Mouse (Mus musculus) frontal cortex, postnatal 36 days (tissue): ENCODE data around the gene Slc22a2.
"Not testable (repeated sequence)": the region's sequence is repeated elsewhere in the genome, so short reads cannot be mapped to it uniquely, and the experiment has no call there.

ENCODE experiments used
- DNase-seq, 2 experiments: peaks; one replicate each; pipeline ENCODE4 v3.0.0; 2022; ENCODE audit warnings: low spot score in 2 of 2

Slc22a2 gene

DNA sequence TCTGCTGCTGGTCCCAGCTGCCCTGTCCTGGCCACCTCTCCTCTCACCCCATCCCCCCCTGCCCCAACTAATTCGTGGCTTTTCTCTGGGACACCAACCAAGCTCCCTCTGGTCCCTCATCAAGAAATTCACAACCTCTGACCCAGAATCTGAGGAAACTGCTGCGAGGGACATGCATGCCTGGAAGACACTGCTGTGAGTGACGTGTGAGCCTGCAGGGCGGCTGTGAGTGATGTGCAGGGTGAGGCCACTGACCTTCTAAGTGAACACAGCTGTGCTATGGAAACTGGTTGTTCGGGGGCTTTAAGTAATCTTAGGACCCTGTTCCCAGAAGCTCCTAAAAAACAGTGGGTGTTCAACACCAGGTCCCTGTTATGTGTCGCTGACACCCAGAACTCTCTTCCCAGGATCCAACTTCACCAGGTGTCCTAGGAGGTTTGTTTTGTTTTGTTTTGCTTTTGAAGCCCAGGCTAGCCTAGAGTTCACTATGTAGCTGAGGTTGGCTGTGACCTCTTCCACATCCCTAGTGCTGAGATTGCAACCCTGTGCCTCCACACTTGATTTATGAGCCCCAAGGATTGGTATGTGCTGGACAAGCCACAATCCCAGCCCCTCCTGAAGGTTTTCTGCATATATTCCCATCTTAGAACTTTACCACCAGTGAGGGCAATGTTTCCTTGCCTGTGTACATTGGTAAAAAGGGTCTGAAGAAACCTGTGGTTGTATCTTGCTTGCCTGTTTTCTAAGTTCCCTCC, 47.2 kb downstream of the Slc22a2 start:
- DNase-seq: no peak

DNA sequence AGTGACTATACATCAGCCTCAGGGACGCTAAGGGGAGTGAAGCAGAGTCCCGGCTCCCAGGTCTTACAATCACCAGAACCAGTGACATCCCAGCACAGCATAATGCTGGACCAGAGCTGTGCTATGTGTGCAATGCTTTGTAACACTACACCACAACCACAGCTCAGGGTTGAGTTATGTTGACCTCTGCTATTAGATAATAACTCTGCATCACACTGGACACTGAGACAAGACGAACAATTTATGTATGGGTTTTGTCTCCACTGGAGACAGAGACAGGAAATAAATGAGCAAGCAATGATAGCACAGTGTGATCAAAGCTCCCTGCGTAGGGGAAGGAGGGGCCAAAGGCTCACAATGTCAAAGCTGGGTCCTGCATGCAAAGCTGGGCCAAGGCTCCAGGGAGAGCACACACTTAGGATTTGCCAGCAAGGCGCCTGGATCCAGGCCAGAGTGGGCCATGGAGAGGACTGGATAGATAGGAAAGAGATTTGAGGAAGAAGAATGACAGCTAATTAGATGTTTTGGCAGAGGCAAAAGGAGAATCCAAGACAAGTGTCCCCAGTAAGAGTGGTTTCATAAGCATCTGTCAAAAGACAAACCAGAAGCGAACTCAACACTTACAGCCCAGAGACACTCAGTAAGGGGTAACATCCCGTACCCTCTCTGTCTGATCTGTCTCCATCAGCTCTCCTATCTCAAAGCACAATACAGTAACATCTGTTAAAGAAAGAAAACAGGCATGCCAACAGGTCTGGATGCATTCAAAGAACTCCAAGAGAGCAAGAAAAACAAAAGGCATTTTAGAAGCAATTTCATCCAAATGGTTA, 48.1 kb downstream of the Slc22a2 start:
- DNase-seq: no peak

DNA sequence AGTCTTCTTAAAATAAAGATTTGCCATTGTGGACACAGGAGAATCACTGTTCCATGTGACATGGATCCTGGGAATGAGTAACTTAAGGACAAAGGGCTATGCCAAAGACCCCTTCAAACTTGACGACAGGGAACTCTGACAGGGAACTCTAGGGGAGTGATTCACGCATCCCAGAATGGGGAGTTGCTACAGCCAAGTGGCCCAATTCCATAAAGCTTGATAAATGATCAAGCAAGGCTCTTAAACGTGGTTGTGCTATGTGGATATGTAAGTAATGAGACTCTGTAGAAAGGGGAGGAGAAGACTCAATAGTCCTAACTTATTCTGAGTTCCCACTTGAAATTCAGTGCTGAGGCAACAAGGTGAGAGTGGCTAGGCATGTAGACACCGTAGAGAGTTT, 50.9 kb downstream of the Slc22a2 start:
- no peak for DNase-seq

DNA sequence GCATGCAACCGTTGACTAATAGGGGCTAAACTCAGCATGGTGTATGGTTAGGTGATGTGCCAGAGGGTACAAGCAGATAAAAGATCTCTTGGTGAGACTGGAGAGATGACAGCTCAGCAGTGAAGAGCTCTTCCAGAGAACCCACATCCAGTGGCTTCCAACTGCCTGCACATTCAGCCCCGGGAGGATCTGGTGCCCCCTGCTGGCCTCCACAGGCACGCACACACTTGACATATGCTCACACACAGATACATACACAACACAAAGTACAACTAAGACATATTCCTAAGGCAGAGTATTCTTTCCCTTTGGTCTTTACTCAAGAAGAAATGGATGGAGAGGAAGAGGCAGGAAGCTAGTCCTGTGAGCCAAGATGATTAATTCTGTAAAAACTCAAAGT, 55.7 kb downstream of the Slc22a2 start:
- DNase-seq: no peak

DNA sequence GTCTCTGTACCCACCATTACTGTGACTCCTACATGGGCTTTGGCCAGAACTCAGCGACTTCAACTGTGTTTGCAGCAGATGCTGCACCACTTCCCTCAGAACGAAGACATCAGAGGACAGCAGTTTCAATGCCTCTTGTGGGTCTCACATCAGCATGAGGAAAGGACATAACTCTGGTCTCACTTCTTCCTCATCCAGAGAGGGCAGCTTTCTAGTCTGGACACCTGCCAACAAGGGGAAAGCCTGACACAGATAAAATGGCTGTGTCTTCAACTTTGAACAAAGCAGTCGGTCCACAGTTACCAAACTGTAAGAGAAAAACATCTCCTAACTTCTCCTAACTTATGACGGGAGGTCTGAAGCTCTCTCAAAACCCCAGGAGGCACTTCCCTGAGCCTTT, 57.2 kb downstream of the Slc22a2 start:
- no peak for DNase-seq

DNA sequence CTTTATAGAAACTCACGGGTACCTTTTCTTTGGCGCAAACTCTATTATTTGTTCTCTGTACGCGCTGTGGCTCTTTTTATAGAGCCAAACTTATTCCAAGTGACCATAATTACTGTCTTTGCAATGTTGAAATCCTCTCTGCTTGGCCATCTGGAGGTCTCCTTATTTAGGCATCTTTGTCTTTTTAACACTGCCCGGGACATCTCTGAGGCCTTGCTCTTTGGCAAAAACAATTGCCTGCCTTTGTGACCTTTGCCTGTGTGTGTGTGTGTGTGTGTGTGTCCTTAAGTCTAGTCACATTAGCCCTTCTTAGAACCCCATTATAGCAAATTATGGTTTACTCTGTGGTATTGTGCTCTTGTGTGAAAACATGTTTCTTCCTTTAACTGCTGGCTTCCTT, 61.5 kb downstream of the Slc22a2 start:
- DNase-seq: no peak

DNA sequence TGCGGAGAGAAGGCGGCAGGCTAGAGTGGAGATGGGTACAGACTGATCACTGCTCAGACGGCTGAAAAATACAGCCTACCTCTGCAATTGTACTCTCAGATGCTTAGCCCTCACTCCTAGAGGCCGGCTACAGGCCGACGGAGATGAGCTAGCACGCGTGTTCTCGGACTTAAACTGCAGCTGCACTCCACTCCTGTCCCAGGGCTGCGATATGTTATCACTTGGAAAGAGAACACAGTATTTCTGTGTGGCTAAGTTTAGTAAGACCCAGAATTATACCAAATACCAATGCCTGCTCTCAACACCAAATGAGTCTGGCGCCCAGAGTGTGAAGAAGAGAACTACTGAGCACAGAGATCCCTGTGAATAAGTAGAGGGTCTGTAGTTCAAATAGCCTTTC, 68.7 kb downstream of the Slc22a2 start:
- DNase-seq: peak; percentile 16 to 27

DNA sequence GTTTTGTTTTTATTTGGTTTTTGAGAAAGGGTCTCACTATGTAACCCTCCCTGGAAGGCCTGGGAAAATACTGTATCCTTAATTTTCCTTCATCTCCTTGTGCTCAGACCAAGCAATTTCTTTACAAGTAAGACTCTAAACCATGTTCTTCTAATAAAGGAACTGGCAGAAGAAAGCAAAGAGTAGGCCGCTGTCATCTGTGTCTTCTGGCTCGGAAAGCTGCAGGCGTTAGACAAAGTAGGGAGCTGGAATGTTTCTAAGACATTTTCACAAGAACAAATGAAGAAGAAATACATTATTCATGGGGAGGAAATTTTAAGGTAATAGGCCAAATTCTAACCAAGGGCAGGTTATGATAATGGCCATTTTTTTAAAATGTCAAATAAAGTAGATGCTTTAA, 70.1 kb downstream of the Slc22a2 start:
- peak; percentile 13 to 68 for DNase-seq

DNA sequence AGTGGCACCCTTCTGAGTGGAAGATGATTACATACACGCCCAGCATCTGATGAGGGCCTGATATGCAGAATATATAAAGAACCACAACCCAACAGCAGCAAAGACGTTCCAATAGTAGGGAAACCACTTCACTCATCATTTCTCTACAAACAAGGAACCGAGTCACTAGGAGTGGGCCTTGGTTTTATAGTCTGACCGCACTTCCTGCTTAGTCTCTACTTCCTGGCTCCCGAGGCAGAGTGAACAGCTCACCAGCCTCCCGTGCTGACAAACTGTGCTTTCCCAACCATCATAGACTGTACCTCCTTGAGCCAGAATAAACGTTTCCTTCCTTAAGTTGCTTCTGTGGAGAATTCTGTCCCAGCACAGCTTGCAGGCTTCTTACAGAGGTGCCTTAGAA, 71.9 kb downstream of the Slc22a2 start:
- DNase-seq: no peak

DNA sequence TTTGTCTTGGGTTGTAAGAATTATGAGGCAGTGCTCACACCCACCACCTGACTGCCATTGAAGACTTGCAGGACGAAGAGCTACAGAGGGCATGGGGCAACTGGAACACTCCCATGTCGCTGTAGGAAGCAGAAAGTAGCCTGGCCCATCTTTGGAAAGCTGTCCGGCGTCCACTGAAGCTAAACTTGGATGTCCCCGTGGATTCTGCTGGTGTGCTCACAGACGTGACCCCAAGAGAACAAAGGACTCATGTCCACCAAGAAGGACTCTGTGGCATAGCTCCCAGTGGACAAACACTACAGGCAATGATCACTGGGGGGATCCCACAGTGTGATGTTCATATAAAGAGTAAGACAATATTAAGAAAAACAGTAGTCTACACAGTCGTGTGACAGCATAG, 74.9 kb downstream of the Slc22a2 start:
- DNase-seq: no peak

DNA sequence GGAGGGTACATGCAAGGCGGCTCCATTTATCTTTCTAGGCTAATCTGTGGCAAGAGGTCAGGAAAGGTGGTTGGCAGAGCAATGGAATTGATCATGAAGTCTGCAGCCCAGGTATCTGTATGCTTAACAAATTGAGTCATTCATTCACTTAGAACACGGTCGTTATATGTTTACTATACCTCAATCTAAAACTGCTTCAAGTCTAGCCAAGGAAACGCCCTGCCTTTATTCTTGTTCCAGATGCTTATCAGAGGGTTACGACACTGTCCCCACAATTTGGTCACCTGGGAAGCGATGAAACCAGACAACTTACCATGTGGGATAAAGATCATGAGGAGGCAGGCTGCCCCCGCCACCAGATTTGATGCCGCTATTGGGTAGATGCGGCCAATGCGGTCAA, 75.3 kb downstream of the Slc22a2 start:
- DNase-seq: no peak

DNA sequence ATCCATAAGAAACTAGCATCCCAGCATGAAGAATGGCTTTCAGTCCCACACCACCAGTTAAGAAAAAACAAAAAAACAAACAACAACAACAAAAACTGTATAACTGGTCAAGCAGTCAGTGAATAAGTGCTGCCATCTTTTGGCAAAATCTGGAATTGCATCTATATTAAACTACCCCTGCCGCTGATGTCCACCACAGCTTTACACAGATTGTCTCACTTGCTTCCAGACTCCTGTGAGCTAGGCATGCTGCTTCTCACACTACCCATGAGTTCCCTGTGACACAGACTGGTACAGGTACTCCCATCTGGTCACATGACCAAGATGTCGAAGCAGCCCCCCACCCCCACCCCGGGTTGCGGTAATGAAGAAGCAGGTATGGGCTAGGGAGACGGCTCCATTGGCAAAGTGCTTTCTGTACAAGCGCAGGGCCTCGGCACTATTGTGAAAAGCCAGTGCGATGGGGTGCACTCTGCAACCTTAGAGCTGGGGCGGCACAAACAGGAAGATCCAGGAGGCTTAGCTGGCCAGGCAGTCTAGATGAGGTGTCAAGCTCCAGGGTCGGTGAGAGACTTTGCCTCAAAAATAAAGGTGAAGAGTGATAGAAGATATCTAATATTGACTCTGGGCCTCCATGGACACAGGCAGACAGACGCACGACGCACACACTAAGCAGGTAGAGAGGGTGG, 76.8 kb downstream of the Slc22a2 start:
- DNase-seq: peak in 1 of 2 experiments; percentile 54

DNA sequence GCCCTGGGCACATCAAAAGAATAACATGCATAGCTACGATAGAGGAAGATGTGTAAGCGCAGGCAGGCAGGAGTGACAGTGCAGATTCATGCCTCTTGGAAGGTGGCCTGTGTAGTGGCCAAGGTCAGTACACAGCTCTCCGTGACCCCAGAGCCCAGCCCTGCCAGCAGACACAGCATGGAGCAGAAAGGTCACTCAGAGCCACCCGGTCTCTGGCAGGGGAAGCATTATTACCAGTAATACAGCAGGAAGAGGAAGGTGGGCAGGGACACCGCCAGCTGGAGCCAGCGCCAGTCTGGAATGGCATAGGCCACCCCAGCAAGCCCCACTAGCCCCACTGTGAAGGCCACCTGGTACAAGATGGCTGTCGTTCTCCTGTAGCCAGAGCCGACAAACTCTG, 80.2 kb downstream of the Slc22a2 start:
- DNase-seq: no peak

DNA sequence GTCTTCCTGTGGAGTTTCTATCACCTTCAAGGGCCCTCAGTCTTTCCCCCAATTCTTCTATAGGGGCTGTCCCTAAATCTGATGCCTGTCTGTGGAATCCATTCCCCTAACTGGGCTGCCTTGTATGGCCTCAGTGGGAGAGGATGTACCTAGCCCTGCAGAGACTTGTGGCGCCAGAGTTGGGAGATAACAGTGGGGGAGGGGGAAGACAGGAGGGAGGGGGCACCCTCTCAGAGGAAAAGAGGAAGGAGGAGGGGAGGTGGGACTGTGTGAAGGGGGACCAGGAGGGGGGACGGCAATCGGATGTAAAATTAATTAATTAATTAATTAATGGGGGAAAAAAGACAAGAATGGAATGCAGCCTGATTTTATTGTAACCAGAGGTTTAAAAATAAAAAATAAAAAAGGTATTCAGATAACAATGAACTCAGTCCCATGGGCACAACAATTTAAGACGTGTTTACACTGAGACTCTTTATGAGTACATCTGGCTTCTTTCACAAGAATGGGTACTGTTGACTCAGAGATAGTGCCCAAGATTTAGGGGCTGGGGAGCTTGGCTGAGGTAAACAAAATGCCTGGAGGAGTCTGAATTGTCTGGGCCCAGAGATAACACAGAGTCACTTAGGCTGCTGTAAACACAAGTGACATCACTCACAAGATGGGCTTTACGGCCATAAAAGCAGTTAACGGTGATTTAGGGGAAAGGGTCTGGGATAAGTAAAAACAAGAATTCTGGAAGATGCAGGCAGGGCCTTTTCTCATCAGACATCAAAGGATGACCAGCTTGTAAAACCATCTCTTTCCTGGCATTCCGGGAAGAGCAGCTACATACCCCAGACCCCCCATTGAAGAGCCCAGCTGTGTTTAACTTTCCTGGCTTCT, 84.8 kb downstream of the Slc22a2 start:
- no peak for DNase-seq

DNA sequence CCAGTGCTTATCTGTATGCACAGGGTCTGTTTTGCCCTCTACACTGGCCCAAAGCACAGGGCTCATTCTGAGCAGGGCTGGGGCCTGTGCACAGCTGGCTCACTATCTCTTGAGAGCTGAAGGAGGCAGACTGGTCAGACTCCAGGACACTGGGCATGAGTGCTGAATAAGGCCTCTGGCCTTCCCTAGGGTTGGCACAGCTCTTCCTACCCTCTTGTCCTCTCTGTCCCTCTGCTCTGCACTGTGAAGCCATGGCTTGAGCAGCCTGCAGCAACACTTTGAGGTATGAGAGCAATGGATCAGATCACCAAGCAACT, 85.4 kb downstream of the Slc22a2 start:
- no peak for DNase-seq

DNA sequence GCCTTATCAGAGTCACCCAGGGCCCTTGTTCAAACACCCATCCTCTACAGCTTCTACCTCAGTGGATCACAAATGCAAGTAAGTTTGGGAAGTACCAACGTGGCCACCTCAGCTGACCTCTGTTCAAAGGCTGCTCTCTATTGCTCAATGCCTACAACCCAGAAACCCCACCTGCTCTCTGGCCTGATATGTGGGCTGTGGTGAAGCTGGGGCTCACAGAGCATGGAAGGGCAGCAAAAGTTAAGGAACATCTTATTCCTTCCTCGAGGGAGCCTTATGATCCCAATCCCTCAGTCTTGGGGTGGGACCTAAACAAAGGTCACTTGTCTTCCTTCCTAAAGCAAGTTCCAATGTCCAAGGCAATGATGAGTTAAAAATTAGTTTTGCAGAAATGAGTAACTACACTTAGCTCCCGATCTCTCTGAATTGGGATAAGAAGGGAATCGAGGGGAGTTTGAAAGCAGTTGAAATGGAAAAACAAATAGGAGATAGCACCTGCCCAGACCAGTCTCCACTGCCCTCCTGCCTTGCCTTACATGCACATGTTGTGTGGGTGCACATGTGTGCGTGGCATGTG, 87.2 kb downstream of the Slc22a2 start:
- DNase-seq: no peak

DNA sequence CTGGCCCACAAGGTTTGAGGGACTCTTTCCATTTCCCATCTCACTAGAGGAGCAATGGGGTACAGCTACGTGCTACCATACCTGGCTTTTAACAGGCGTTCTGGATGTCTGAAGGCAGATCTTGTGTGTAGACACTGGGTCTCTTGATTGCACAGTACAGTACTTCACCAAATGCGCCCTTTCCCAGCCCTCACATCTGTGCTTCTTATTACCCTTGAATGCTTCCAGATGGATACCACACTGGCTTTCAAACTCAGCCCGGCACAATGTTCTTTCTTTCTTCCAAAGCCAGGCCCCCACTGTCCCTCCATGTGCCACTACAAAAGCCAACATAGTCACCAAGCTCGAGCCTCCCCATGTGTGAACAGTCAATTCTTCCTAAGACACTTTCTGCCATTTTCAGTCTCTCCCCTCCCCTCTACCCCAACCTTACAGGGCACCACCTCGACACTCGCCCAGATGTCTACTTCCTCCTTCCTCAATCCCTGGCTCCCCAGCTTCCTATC, 88.4 kb downstream of the Slc22a2 start:
- DNase-seq: no peak

DNA sequence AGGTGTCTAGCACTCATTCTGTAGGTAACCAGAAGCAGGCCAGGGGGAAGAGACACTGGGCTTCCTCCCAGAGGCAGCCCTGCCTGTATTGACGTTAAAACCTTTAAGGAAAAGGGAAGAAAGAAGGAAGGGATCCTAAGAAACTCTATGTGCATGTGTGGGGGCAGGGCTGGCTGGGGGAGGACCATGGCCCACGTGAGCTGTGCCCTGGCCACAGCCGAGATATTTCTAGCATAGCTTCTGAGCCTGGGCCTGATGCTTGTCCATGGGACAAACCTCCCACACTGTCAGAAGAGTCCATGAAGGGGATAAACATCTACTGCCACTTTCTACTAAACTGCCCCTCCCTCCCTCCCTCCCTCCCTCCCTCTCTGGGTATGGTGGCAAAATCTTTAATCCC, 89.9 kb downstream of the Slc22a2 start:
- DNase-seq: no peak

DNA sequence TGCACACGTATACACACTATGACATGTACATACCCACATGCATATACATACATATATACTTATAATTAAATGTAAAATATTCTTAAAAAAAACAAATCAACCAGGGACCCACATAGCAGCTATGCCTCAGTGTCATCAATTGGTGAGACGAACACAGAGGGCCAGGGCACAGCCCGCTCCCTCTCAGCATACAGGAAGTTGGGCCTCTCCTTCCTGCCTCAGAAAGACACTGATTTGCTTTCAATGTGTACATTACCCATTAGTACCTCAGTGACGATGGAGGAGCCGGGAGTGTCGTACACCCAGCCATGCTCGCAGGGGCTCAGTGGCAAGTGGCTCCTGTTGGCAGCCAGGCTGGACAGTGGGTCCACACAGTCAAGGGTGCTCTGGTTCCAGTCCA, 91.0 kb downstream of the Slc22a2 start:
- DNase-seq: not testable (repeated sequence)

DNA sequence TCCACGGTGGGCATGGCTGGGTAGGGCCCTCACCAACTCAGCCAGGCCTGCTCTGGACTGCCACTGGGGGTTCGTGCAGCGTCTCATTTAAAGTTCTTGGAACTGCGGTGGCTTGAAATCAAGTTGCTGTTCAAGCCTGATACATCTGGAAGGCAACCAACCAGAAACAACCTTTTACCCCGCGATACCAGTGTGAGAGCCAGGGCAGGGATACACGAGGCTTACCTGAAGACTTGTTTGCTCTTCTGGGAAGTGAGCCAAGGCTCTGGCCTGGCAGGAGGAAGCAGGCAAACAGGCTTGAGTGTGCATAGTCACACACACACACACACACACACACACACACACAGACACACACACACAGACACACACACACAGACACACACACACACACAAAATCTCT, 91.7 kb downstream of the Slc22a2 start, which contains the start of gene Slc22a1:
TSS of gene Slc22a1 (minus strand) at position 184 of the 400 bp plus-strand sequence.
- DNase-seq: no peak

DNA sequence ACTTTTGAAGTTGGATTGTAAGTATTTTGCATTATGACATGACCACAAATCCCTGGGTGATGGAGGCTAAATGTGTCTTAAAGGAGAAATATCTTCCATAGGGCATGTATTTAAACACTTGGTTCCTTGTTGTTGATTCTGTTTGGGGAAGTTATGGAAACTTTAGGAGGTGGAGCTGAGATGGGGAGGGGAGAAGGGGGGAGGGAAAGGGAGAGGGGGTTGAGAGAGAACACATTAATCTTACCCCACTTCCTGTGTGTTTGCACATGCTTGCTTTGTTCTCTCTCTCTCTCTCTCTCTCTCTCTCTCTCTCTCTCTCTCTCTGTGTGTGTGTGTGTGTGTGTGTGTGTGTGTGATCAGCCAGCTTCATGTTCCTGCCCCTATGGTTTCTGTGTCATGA, 93.2 kb downstream of the Slc22a2 start:
- no peak for DNase-seq
